Mouse (Mus musculus): Measurements from ENCODE around the gene Nav2. TPM values are rescaled to one million over a fixed set of nuclear protein-coding genes. Genes with fewer than 3 reads are reported as not detected.

Gene Nav2
- total and polyA plus RNA-seq, 3 experiments = 1.0 TPM; not detected in 2

DNA sequence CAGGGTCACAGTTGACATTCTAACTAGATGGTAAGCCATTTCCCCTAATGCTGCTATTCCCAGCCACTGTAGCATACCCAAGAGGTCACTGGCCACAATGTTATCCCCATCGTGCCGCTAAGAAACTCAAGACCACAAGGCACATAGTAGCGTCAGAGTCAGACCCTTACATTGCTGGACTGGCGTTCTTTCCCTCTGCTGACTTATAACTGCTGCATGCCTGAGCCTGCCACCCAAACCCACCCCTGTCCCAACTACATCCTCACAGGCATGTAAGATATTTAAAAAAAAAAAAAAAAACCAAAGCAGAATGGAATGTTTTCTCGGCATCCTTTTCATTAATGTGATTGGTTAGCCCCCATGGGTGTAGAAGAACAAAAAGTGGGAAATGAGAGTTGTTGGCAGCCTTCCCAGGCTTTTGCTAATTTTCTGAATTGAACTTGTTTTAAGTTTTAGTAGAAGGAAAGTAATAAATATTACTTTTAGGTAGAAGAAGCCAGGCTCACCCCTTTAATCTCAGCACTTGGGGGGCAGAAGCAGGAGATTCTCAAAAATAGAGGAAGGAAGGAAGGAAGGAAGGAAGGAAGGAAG, 678.1 kb downstream of the Nav2 start:
- DNase-seq (ENCODE audit: low spot score) (no peak), ATAC-seq (ENCODE audit: extremely low read depth, insufficient number of reproducible peaks, low FRiP score, poor library complexity, severe bottlenecking) (no peak)
- H3K36me3 ChIP-seq (replicated peaks) = no peaks in the 10 kb centered on the region
- H3K9me3 ChIP-seq (replicated peaks) = peaks cover 73% of the 10 kb centered on the region
- no peak for TF ChIP-seq GATA2 (IDR thresholded peaks at IDR 0.05; ENCODE audit: borderline replicate concordance, low read depth, low read length)
- no peak for TF ChIP-seq GATA1 (IDR thresholded peaks at IDR 0.05; ENCODE audit: borderline replicate concordance, low read length)
- TF ChIP-seq POLR2AphosphoS5 (IDR thresholded peaks at IDR 0.05; ENCODE audit: insufficient replicate concordance, low read depth, low read length) = no peak
- no peak for TF ChIP-seq CTCF (IDR thresholded peaks at IDR 0.05; ENCODE audit: low read depth, low read length)
- no peak for TF ChIP-seq TAL1 (conservative IDR thresholded peaks at IDR 0.05; ENCODE audit: low read depth, low read length)
- no peaks in the 10 kb centered on the region for H3K4me1 ChIP-seq (ENCODE audit: insufficient read depth, low read depth, low read length)
- no peaks in the 10 kb centered on the region for H3K27me3 ChIP-seq (ENCODE audit: insufficient read depth, low read length)
- no peak overlapping the region for H3K4me3 ChIP-seq (ENCODE audit: low read depth, low read length)

GRCm38 (mm10) chr7:49589635-49590034, 681.1 kb downstream of the Nav2 start:
- Histone ChIP-seq H3K36me3 (replicated peaks) (no peaks in the 10 kb centered on the region), H3K4me3 (ENCODE audit: low read depth, low read length) (no peak overlapping the region), H3K27me3 (ENCODE audit: insufficient read depth, low read length) (no peaks in the 10 kb centered on the region), H3K4me1 (ENCODE audit: insufficient read depth, low read depth, low read length) (no peaks in the 10 kb centered on the region), H3K9me3 (replicated peaks) (peaks cover 69% of the 10 kb centered on the region)
- ATAC-seq (ENCODE audit: extremely low read depth, insufficient number of reproducible peaks, low FRiP score, poor library complexity, severe bottlenecking) = no peak
- TF ChIP-seq GATA1 (IDR thresholded peaks at IDR 0.05; ENCODE audit: borderline replicate concordance, low read length) = no peak
- TF ChIP-seq POLR2AphosphoS5 (IDR thresholded peaks at IDR 0.05; ENCODE audit: insufficient replicate concordance, low read depth, low read length) = no peak
- TF ChIP-seq CTCF (IDR thresholded peaks at IDR 0.05; ENCODE audit: low read depth, low read length) = no peak
- no peak for TF ChIP-seq GATA2 (IDR thresholded peaks at IDR 0.05; ENCODE audit: borderline replicate concordance, low read depth, low read length)
- no peak for TF ChIP-seq TAL1 (conservative IDR thresholded peaks at IDR 0.05; ENCODE audit: low read depth, low read length)
- no peak for DNase-seq (ENCODE audit: low spot score)

DNA sequence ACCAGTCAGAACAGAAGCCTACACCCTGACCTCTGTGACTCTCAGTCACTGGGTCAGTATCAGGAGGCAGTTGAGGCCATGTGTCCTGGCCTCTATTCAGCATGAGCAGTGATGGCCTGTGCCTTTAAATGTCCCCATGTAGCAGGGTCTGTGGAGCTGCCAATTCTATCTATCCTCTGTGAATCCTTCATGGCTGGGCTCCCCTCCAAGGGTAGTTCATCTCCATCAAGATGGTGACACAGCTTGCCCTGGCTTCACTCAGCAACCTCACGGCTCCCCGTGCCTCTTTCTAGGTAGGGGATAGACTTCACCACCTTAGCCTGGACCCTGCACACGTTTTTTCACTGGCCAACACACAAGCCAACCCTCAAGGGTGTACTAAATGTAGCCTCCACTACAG, 689.3 kb downstream of the Nav2 start:
- Histone ChIP-seq H3K36me3 (replicated peaks) (no peaks in the 10 kb centered on the region), H3K4me3 (ENCODE audit: low read depth, low read length) (no peak overlapping the region), H3K4me1 (ENCODE audit: insufficient read depth, low read depth, low read length) (no peaks in the 10 kb centered on the region), H3K27me3 (ENCODE audit: insufficient read depth, low read length) (no peaks in the 10 kb centered on the region), H3K9me3 (replicated peaks) (peaks cover 83% of the 10 kb centered on the region)
- ATAC-seq (ENCODE audit: extremely low read depth, insufficient number of reproducible peaks, low FRiP score, poor library complexity, severe bottlenecking) = no peak
- TF ChIP-seq TAL1 (conservative IDR thresholded peaks at IDR 0.05; ENCODE audit: low read depth, low read length) = no peak
- no peak for TF ChIP-seq GATA1 (IDR thresholded peaks at IDR 0.05; ENCODE audit: borderline replicate concordance, low read length)
- TF ChIP-seq CTCF (IDR thresholded peaks at IDR 0.05; ENCODE audit: low read depth, low read length) = no peak
- TF ChIP-seq GATA2 (IDR thresholded peaks at IDR 0.05; ENCODE audit: borderline replicate concordance, low read depth, low read length) = no peak
- no peak for TF ChIP-seq POLR2AphosphoS5 (IDR thresholded peaks at IDR 0.05; ENCODE audit: insufficient replicate concordance, low read depth, low read length)
- DNase-seq (ENCODE audit: low spot score) = no peak

GRCm38 (mm10) chr7:49598225-49598624, 689.7 kb downstream of the Nav2 start:
- Histone ChIP-seq H3K4me1 (ENCODE audit: insufficient read depth, low read depth, low read length) (no peaks in the 10 kb centered on the region), H3K27me3 (ENCODE audit: insufficient read depth, low read length) (no peaks in the 10 kb centered on the region), H3K9me3 (replicated peaks) (peaks cover 87% of the 10 kb centered on the region), H3K4me3 (ENCODE audit: low read depth, low read length) (no peak overlapping the region), H3K36me3 (replicated peaks) (no peaks in the 10 kb centered on the region)
- ATAC-seq (ENCODE audit: extremely low read depth, insufficient number of reproducible peaks, low FRiP score, poor library complexity, severe bottlenecking) = no peak
- no peak for TF ChIP-seq TAL1 (conservative IDR thresholded peaks at IDR 0.05; ENCODE audit: low read depth, low read length)
- TF ChIP-seq GATA2 (IDR thresholded peaks at IDR 0.05; ENCODE audit: borderline replicate concordance, low read depth, low read length) = no peak
- no peak for TF ChIP-seq GATA1 (IDR thresholded peaks at IDR 0.05; ENCODE audit: borderline replicate concordance, low read length)
- TF ChIP-seq CTCF (IDR thresholded peaks at IDR 0.05; ENCODE audit: low read depth, low read length) = no peak
- no peak for TF ChIP-seq POLR2AphosphoS5 (IDR thresholded peaks at IDR 0.05; ENCODE audit: insufficient replicate concordance, low read depth, low read length)
- DNase-seq (ENCODE audit: low spot score) = no peak

DNA sequence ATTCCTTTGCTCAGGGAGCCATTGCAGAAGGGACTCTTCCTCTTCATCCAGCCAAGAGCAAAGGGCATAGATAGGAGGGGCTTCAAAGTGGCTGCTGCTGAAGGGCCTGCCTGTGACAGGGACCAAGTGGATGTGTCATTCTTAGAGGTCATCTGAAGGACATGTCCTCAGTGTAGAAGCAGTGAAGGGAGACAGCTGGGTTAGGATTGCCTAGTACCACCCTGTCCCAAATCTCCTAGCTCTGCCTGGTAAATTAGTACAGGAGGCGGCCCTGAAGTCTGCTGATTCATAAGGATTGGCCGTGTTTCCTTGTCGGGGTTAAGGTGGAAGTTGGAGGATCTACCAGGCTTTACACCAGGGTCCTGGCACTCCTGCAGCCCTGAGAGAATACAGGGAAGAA, 691.4 kb downstream of the Nav2 start:
- Histone ChIP-seq H3K27me3 (ENCODE audit: insufficient read depth, low read length) (no peaks in the 10 kb centered on the region), H3K36me3 (replicated peaks) (no peaks in the 10 kb centered on the region), H3K9me3 (replicated peaks) (peaks cover 86% of the 10 kb centered on the region), H3K4me1 (ENCODE audit: insufficient read depth, low read depth, low read length) (no peaks in the 10 kb centered on the region), H3K4me3 (ENCODE audit: low read depth, low read length) (no peak overlapping the region)
- TF ChIP-seq TAL1 (conservative IDR thresholded peaks at IDR 0.05; ENCODE audit: low read depth, low read length) (no peak), CTCF (IDR thresholded peaks at IDR 0.05; ENCODE audit: low read depth, low read length) (no peak), POLR2AphosphoS5 (IDR thresholded peaks at IDR 0.05; ENCODE audit: insufficient replicate concordance, low read depth, low read length) (no peak), GATA1 (IDR thresholded peaks at IDR 0.05; ENCODE audit: borderline replicate concordance, low read length) (no peak), GATA2 (IDR thresholded peaks at IDR 0.05; ENCODE audit: borderline replicate concordance, low read depth, low read length) (no peak)
- DNase-seq (ENCODE audit: low spot score) (no peak), ATAC-seq (ENCODE audit: extremely low read depth, insufficient number of reproducible peaks, low FRiP score, poor library complexity, severe bottlenecking) (no peak)

DNA sequence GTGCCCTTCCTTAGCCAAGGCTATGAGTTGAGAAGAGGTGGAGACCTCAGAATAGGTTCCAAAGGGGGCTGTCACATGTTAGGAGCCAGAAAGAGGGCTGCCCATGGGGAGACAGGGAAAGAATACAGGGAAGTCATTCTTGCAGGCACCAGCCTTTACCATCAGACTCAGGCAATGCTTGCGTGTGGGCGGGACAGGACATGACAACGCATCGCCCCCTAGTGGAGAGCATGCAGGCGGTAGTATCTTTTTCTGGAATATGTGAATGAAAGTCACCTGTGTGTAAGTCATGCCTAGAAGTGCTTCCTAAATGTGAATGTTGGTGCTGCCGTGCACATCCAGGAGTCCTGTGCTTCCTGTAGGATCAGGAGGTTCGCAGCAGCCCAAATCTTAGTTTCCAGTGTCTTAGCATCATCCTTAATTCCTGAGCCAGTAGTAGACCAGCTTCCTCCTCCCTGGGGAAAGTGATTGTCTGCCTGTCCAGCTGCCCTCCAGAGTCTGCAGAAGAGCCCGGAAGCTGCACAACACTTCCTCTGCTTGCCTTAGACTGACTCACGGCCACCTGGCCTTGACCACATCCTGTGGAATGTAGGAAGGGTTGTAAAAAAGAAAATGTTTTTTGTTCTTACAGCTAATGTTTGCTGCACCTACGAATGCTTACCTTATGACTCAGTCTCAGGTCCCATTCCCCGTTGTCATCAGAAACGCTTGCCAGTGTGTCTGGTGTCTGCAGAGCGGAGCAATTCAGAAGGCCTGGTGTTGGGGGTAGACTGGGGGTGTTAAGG, 692.9 kb downstream of the Nav2 start:
- Histone ChIP-seq H3K4me1 (ENCODE audit: insufficient read depth, low read depth, low read length) (no peaks in the 10 kb centered on the region), H3K36me3 (replicated peaks) (no peaks in the 10 kb centered on the region), H3K4me3 (ENCODE audit: low read depth, low read length) (no peak overlapping the region), H3K27me3 (ENCODE audit: insufficient read depth, low read length) (no peaks in the 10 kb centered on the region), H3K9me3 (replicated peaks) (peaks cover 89% of the 10 kb centered on the region)
- ATAC-seq (ENCODE audit: extremely low read depth, insufficient number of reproducible peaks, low FRiP score, poor library complexity, severe bottlenecking) (no peak), DNase-seq (ENCODE audit: low spot score) (no peak)
- TF ChIP-seq POLR2AphosphoS5 (IDR thresholded peaks at IDR 0.05; ENCODE audit: insufficient replicate concordance, low read depth, low read length) (no peak), GATA1 (IDR thresholded peaks at IDR 0.05; ENCODE audit: borderline replicate concordance, low read length) (no peak), GATA2 (IDR thresholded peaks at IDR 0.05; ENCODE audit: borderline replicate concordance, low read depth, low read length) (no peak)
